Mouse (Mus musculus): ENCODE data around the gene Tmem89. TPM values are rescaled to one million over a fixed set of nuclear protein-coding genes. Genes with fewer than 3 reads are reported as not detected.
A peak's percentile ranks its signal among the peaks of the same experiment; 100 is the strongest.

Tmem89 gene
- not detected for total RNA-seq (2021)
- long read RNA-seq: 0 reads

- peak; percentile 28 to 56 for DNase-seq (ENCODE audit: low spot score in 2 of 2)
These were observed at the start of gene Tmem89 for GRCm38 (mm10) chr9:108914491-108914890. TSS of gene Tmem89 (plus strand) at chr9:108914619.

- DNase-seq (ENCODE audit: low spot score in 2 of 2): no peak
These were observed 2.1 kb upstream of the Tmem89 start for GRCm38 (mm10) chr9:108912308-108912707.

GRCm38 (mm10) chr9:108913161-108913560 lies 1.3 kb upstream of the Tmem89 start:
- no peak for DNase-seq (ENCODE audit: low spot score in 2 of 2)

GRCm38 (mm10) chr9:108913621-108914020 lies 798 bp upstream of the Tmem89 start:
- DNase-seq (ENCODE audit: low spot score in 2 of 2): peak in 1 of 2 experiments; percentile 35

- no peak for DNase-seq (ENCODE audit: low spot score in 2 of 2)
These were observed 11.5 kb downstream of the Tmem89 start for GRCm38 (mm10) chr9:108925897-108926296.

- DNase-seq (ENCODE audit: low spot score in 2 of 2): no peak
These were observed 14.0 kb downstream of the Tmem89 start for GRCm38 (mm10) chr9:108928424-108928823.

GRCm38 (mm10) chr9:108935991-108936390 lies 21.6 kb downstream of the Tmem89 start:
- no peak for DNase-seq (ENCODE audit: low spot score in 2 of 2)

- peak; percentile 90 to 96 for DNase-seq (ENCODE audit: low spot score in 2 of 2)
These were observed 22.3 kb downstream of the Tmem89 start, which contains the start of gene Uqcrc1 for GRCm38 (mm10) chr9:108936418-108937364. TSS of gene Uqcrc1 (plus strand) at chr9:108936633.

GRCm38 (mm10) chr9:108945111-108945510 lies 30.7 kb downstream of the Tmem89 start:
- peak in 1 of 2 experiments; percentile 26 for DNase-seq (ENCODE audit: low spot score in 2 of 2)

- no peak for DNase-seq (ENCODE audit: low spot score in 2 of 2)
These were observed 31.2 kb downstream of the Tmem89 start for GRCm38 (mm10) chr9:108945608-108946007.

- DNase-seq (ENCODE audit: low spot score in 2 of 2): no peak
These were observed 35.0 kb downstream of the Tmem89 start for GRCm38 (mm10) chr9:108949231-108949966.

GRCm38 (mm10) chr9:108949967-108950728 lies 35.7 kb downstream of the Tmem89 start:
- DNase-seq (ENCODE audit: low spot score in 2 of 2): no peak

- no peak for DNase-seq (ENCODE audit: low spot score in 2 of 2)
These were observed 38.7 kb downstream of the Tmem89 start, which contains the start of gene Col7a1 for GRCm38 (mm10) chr9:108953081-108953636. TSS of gene Col7a1 (plus strand) at chr9:108953586.

- no peak for DNase-seq (ENCODE audit: low spot score in 2 of 2)
These were observed 40.8 kb downstream of the Tmem89 start for GRCm38 (mm10) chr9:108955241-108955640.

GRCm38 (mm10) chr9:108955846-108956245 lies 41.4 kb downstream of the Tmem89 start:
- DNase-seq (ENCODE audit: low spot score in 2 of 2): no peak

- no peak for DNase-seq (ENCODE audit: low spot score in 2 of 2)
These were observed 49.2 kb downstream of the Tmem89 start for GRCm38 (mm10) chr9:108963577-108963976.

GRCm38 (mm10) chr9:108964338-108964737 lies 49.9 kb downstream of the Tmem89 start:
- no peak for DNase-seq (ENCODE audit: low spot score in 2 of 2)

All from layer of hippocampus, adult 18-20 months (tissue).